Mouse (Mus musculus): Measurements from ENCODE around the gene Fat1.

The Fat1 gene

GRCm38 (mm10) chr8:44934850-44935497 lies at the start of gene Fat1:
Gene Fat1 (plus strand): TSS chr8:44935447.
- DNase-seq (ENCODE audit: low spot score) = peak; percentile 83

GRCm38 (mm10) chr8:44894626-44895025 lies 40.6 kb upstream of the Fat1 start:
- no peak for DNase-seq (ENCODE audit: low spot score)

- DNase-seq (ENCODE audit: low spot score) = no peak
These were observed 35.7 kb upstream of the Fat1 start for GRCm38 (mm10) chr8:44899575-44899991.

GRCm38 (mm10) chr8:44911126-44911903 lies 23.9 kb upstream of the Fat1 start:
- no peak for DNase-seq (ENCODE audit: low spot score)

GRCm38 (mm10) chr8:44919487-44920082 lies 15.7 kb upstream of the Fat1 start:
- DNase-seq (ENCODE audit: low spot score) = no peak

GRCm38 (mm10) chr8:44920379-44921032 lies 14.7 kb upstream of the Fat1 start:
- no peak for DNase-seq (ENCODE audit: low spot score)

- DNase-seq (ENCODE audit: low spot score) = no peak
These were observed 10.3 kb upstream of the Fat1 start for GRCm38 (mm10) chr8:44924995-44925394.

- DNase-seq (ENCODE audit: low spot score) = no peak
These were observed 5.2 kb upstream of the Fat1 start for GRCm38 (mm10) chr8:44930058-44930457.

GRCm38 (mm10) chr8:44932546-44933342 lies 2.5 kb upstream of the Fat1 start:
- DNase-seq (ENCODE audit: low spot score) = no peak

- no peak for DNase-seq (ENCODE audit: low spot score)
These were observed 1.8 kb upstream of the Fat1 start for GRCm38 (mm10) chr8:44933478-44933877.

GRCm38 (mm10) chr8:44934416-44934815 lies 831 bp upstream of the Fat1 start:
- DNase-seq (ENCODE audit: low spot score) = no peak

GRCm38 (mm10) chr8:44935741-44936140 lies 494 bp downstream of the Fat1 start:
- DNase-seq (ENCODE audit: low spot score) = no peak

GRCm38 (mm10) chr8:44936481-44936961 lies 1.3 kb downstream of the Fat1 start:
- DNase-seq (ENCODE audit: low spot score) = no peak

GRCm38 (mm10) chr8:44937141-44937825 lies 2.0 kb downstream of the Fat1 start:
- no peak for DNase-seq (ENCODE audit: low spot score)

GRCm38 (mm10) chr8:44937905-44938642 lies 2.8 kb downstream of the Fat1 start:
- DNase-seq (ENCODE audit: low spot score) = peak; percentile 87

GRCm38 (mm10) chr8:44938643-44938979 lies 3.4 kb downstream of the Fat1 start:
- no peak for DNase-seq (ENCODE audit: low spot score)

- DNase-seq (ENCODE audit: low spot score) = no peak
These were observed 10.3 kb downstream of the Fat1 start for GRCm38 (mm10) chr8:44945577-44945976.

GRCm38 (mm10) chr8:44948597-44948996 lies 13.3 kb downstream of the Fat1 start:
- no peak for DNase-seq (ENCODE audit: low spot score)

- no peak for DNase-seq (ENCODE audit: low spot score)
These were observed 25.2 kb downstream of the Fat1 start for GRCm38 (mm10) chr8:44960455-44960854.

GRCm38 (mm10) chr8:44960906-44961305 lies 25.7 kb downstream of the Fat1 start:
- no peak for DNase-seq (ENCODE audit: low spot score)
